Mouse (Mus musculus) lung, embryonic 15.5 days (tissue): ENCODE measurements around the gene Mark1. TPM values are rescaled to one million over a fixed set of nuclear protein-coding genes. Genes with fewer than 3 reads are reported as not detected.

ENCODE experiments used
- ATAC-seq: fragments of 200-750 bp; cut with Nextera tagmentation; 2 replicates; pipeline ENCODE4 v1.8.0; 2017; ENCODE audit warnings: moderate number of reproducible peaks, borderline replicate concordance; ENCODE audit not compliant: low FRiP score, low TSS enrichment; ENCODE audit errors: extremely low read depth
- H3K27ac ChIP-seq: fragments of 300-500 bp; sonication (generic); 2 replicates; pipeline ENCODE4 v1.5.1; 2015; ENCODE audit warnings: moderate library complexity, mild to moderate bottlenecking, inconsistent platforms
- H3K27me3 ChIP-seq: fragments of 300-500 bp; sonication (generic); 2 replicates; pipeline ENCODE4 v1.6.1; 2015; ENCODE audit warnings: inconsistent platforms
- H3K36me3 ChIP-seq: fragments of 300-500 bp; sonication (generic); 2 replicates; pipeline ENCODE4 v1.6.1; 2015; ENCODE audit warnings: inconsistent platforms
- H3K4me1 ChIP-seq: fragments of 300-500 bp; sonication (generic); 2 replicates; pipeline ENCODE4 v1.6.1; 2015; ENCODE audit warnings: inconsistent platforms
- H3K4me2 ChIP-seq: fragments of 300-500 bp; sonication (generic); 2 replicates; pipeline ENCODE4 v1.6.1; 2015; ENCODE audit warnings: inconsistent platforms, mild to moderate bottlenecking, moderate library complexity
- H3K4me3 ChIP-seq: fragments of 300-500 bp; sonication (generic); 2 replicates; pipeline ENCODE4 v1.5.1; 2015; ENCODE audit warnings: mild to moderate bottlenecking, inconsistent platforms
- H3K9ac ChIP-seq: fragments of 300-500 bp; sonication (generic); 2 replicates; pipeline ENCODE4 v1.6.1; 2015; ENCODE audit warnings: inconsistent platforms
- H3K9me3 ChIP-seq: fragments of 300-500 bp; sonication (generic); 2 replicates; pipeline ENCODE4 v1.6.1; 2016; ENCODE audit warnings: inconsistent platforms
- WGBS: fragments of 180-500 bp; shearing (Covaris S2); methylation state at CpG from one replicate; pipeline ENCODE4 v1.1.7; 2015; 5-methylcytosine and 5-hydroxymethylcytosine counted together
- polyA plus RNA-seq: library from polyadenylated mRNA; unstranded; fragments of >200 nt; fragmentation: Nextera tagmentation; extraction: Ambion mirVana; gene quantifications from 2 replicates; pipeline ENCODE4 v1.2.1, GENCODE M21; 2015

Mark1 gene
- polyA plus RNA-seq, 1 experiment from 2014 or later, result 2.7 TPM

GRCm38 (mm10) chr1:184882281-184883268 is 116.8 kb downstream of the Mark1 start, which contains the start of gene C130074G19Rik:
TSS of gene C130074G19Rik (minus strand) at chr1:184883218.
- Histone ChIP-seq H3K36me3 (no peaks in the 10 kb centered on the region), H3K4me3 (peak within 1 kb of the TSS; percentile 50), H3K4me2 (peak within 1 kb of the TSS; percentile 81), H3K27me3 (peaks cover 36% of the 10 kb centered on the region), H3K4me1 (peaks cover 11% of the 10 kb centered on the region; the same call in 1 of the 2 replicates), H3K9ac (peak within 1 kb of the TSS; percentile 40), H3K27ac (no peak within 1 kb of the TSS), H3K9me3 (no peaks in the 10 kb centered on the region)
- peak; percentile 87 for ATAC-seq
- 2% methylated on average over 77 of the region's 77 CpGs for WGBS

DNA sequence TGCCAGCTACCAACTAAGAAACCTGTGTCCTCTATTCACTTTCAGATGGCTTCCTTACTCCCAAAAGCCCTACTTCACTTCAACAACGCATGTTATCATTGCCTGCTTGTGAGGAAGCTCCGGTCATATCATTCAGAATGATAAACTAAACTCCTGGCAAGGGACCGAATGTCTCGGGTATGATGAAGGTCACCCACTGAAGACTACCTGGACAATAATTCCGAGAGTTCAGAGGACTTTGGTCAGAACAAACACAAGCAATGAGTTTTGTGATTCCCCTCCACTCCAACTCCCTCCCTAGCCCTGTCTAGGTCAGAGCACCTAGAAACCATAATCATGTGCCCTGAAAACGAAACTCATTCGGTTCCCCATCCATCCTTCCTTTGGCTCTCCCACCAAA is 117.5 kb downstream of the Mark1 start:
- Histone ChIP-seq H3K9ac (no peak overlapping the region), H3K4me2 (peak overlapping the region; percentile 81)
- 56% methylated on average over 7 of the region's 7 CpGs for WGBS

DNA sequence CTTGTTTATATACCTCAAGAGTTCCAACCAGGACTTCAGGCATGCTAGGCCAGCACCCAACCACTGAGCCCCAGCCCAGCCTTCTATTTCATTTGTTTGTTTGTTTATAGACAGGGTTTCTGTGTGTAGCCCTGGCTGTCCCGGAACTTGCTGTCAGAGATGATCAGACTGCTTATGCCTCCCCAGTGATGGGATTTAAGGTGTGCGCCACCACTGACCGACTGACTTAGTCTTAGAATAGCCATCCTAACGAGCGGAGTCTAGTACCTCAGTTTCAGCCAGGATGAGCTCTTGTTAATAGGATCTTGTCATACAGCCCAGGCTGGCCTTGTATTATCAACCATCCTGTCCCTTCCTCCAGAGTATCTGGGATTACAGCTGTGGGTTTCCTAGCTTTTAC is 118.2 kb downstream of the Mark1 start:
- WGBS, result 75% methylated on average over 5 of the region's 5 CpGs
- peak overlapping the region; percentile 81 for H3K4me2 ChIP-seq
- H3K4me3 ChIP-seq, result peak overlapping the region; percentile 50
- no peak overlapping the region for H3K9ac ChIP-seq
- no peak overlapping the region for H3K27ac ChIP-seq
- no peak for ATAC-seq
- no peaks in the 10 kb centered on the region for H3K36me3 ChIP-seq
- H3K27me3 ChIP-seq, result peaks cover 36% of the 10 kb centered on the region
- H3K9me3 ChIP-seq, result no peaks in the 10 kb centered on the region
- H3K4me1 ChIP-seq, result peaks cover 11% of the 10 kb centered on the region; the same call in 1 of the 2 replicates

More for the DNA sequence above, 117.5 kb downstream of the Mark1 start:
- Histone ChIP-seq H3K27ac (no peak overlapping the region), H3K4me3 (peak overlapping the region; percentile 50), H3K9me3 (no peaks in the 10 kb centered on the region), H3K36me3 (no peaks in the 10 kb centered on the region), H3K27me3 (peaks cover 36% of the 10 kb centered on the region), H3K4me1 (peaks cover 11% of the 10 kb centered on the region; the same call in 1 of the 2 replicates)
- ATAC-seq, result no peak

DNA sequence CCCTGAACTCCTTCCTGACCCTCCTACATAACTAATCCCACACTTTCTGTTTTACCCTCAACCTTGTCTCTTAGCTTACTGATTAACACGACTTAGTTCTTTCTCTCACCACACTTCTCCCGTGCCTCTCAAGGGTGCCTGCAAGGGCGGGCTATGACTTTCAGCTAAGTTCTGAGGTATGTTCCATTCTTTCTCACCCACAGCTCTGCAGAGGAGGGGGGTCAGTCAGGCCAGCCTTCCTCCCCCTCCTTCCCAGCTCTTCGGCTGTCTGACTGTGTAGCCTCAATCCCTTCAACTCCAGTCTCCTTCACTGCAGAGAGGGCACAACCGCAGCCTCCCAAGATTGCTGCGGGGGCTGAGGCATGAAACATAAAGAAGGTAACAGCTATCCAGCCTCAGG is 120.5 kb downstream of the Mark1 start:
- no peak for ATAC-seq
- Histone ChIP-seq H3K36me3 (no peaks in the 10 kb centered on the region), H3K4me3 (no peak overlapping the region), H3K27me3 (peaks cover 30% of the 10 kb centered on the region), H3K27ac (no peak overlapping the region), H3K9me3 (no peaks in the 10 kb centered on the region), H3K9ac (no peak overlapping the region), H3K4me1 (peaks cover 11% of the 10 kb centered on the region; the same call in 1 of the 2 replicates), H3K4me2 (no peak overlapping the region)
- WGBS, result 53% methylated on average over 6 of the region's 6 CpGs

- H3K4me2 ChIP-seq, result no peak overlapping the region
- H3K4me3 ChIP-seq, result no peak overlapping the region
- H3K27me3 ChIP-seq, result peaks cover 15% of the 10 kb centered on the region
- no peak for ATAC-seq
- no peak overlapping the region for H3K9ac ChIP-seq
- H3K9me3 ChIP-seq, result no peaks in the 10 kb centered on the region
- peaks cover 2% of the 10 kb centered on the region; the same call in 1 of the 2 replicates for H3K4me1 ChIP-seq
- H3K36me3 ChIP-seq, result no peaks in the 10 kb centered on the region
- 47% methylated on average over 2 of the region's 2 CpGs for WGBS
- no peak overlapping the region for H3K27ac ChIP-seq
Measured at GRCm38 (mm10) chr1:184877306-184877705, 122.1 kb downstream of the Mark1 start.

DNA sequence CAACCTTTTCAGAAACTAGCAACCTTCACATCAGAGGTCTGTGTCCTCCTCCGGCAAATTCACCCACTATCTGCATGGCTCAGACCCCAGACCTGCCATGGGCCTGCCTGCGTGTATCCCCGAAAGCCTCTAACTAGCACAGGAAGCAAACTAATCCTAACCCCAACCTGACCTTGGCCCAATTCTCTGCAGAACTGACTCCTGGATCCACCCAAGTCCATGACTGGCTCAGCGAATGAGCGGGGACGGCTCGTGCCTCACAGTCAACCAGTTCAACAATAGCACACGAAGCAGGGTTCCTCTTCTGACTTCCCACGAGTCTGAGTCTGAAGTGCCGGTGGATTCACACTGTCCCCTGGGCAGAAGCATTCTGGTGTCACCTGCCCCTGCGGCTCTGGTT is 125.5 kb downstream of the Mark1 start:
- Histone ChIP-seq H3K4me2 (no peak overlapping the region), H3K4me1 (peaks cover 15% of the 10 kb centered on the region), H3K4me3 (no peak overlapping the region), H3K27me3 (no peaks in the 10 kb centered on the region), H3K36me3 (no peaks in the 10 kb centered on the region), H3K27ac (no peak overlapping the region), H3K9ac (no peak overlapping the region), H3K9me3 (no peaks in the 10 kb centered on the region)
- WGBS, result 80% methylated on average over 11 of the region's 11 CpGs
- no peak for ATAC-seq

- peaks cover 15% of the 10 kb centered on the region for H3K4me1 ChIP-seq
- WGBS, result 73% methylated on average over 7 of the region's 7 CpGs
- no peak overlapping the region for H3K27ac ChIP-seq
- H3K4me3 ChIP-seq, result no peak overlapping the region
- no peak for ATAC-seq
- H3K4me2 ChIP-seq, result no peak overlapping the region
- H3K36me3 ChIP-seq, result no peaks in the 10 kb centered on the region
- no peak overlapping the region for H3K9ac ChIP-seq
- no peaks in the 10 kb centered on the region for H3K27me3 ChIP-seq
- no peaks in the 10 kb centered on the region for H3K9me3 ChIP-seq
Measured at GRCm38 (mm10) chr1:184872069-184872819, 127.1 kb downstream of the Mark1 start.

DNA sequence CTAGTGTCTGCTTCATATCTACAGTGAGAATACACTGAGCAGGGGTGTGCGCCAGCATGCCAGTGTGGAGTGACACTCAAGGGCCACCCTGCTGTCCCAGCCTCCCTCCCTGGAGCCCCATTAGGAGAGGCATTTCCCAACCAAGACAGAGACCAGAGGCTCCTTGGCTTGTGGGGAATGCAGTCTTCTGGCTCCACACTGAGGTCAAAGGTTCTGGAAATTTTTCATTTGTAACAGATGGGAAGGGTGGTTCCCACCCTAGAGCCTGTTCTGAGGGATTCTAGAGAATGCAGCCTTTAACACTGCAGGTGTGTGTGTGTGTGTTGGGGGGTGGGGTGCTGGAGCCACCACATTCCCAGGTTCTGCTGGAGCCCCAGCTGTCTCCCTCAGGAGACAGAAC is 127.9 kb downstream of the Mark1 start:
- H3K4me1 ChIP-seq, result peaks cover 15% of the 10 kb centered on the region
- no peak overlapping the region for H3K4me2 ChIP-seq
- ATAC-seq, result no peak; the same call in 1 of the 2 replicates
- 59% methylated on average over 1 of the region's 1 CpGs for WGBS
- no peaks in the 10 kb centered on the region for H3K36me3 ChIP-seq
- no peak overlapping the region for H3K27ac ChIP-seq
- no peak overlapping the region for H3K9ac ChIP-seq
- no peaks in the 10 kb centered on the region for H3K27me3 ChIP-seq
- no peak overlapping the region for H3K4me3 ChIP-seq
- no peaks in the 10 kb centered on the region for H3K9me3 ChIP-seq

GRCm38 (mm10) chr1:184870646-184871385 is 128.6 kb downstream of the Mark1 start:
- Histone ChIP-seq H3K4me2 (no peak overlapping the region), H3K4me3 (no peak overlapping the region), H3K9ac (no peak overlapping the region), H3K27me3 (no peaks in the 10 kb centered on the region), H3K27ac (0 out of 2 replicates have a peak overlapping the region, but pooled peaks have one; percentile 15), H3K9me3 (no peaks in the 10 kb centered on the region), H3K4me1 (peaks cover 15% of the 10 kb centered on the region), H3K36me3 (no peaks in the 10 kb centered on the region)
- 74% methylated on average over 11 of the region's 11 CpGs for WGBS
- ATAC-seq, result no peak

DNA sequence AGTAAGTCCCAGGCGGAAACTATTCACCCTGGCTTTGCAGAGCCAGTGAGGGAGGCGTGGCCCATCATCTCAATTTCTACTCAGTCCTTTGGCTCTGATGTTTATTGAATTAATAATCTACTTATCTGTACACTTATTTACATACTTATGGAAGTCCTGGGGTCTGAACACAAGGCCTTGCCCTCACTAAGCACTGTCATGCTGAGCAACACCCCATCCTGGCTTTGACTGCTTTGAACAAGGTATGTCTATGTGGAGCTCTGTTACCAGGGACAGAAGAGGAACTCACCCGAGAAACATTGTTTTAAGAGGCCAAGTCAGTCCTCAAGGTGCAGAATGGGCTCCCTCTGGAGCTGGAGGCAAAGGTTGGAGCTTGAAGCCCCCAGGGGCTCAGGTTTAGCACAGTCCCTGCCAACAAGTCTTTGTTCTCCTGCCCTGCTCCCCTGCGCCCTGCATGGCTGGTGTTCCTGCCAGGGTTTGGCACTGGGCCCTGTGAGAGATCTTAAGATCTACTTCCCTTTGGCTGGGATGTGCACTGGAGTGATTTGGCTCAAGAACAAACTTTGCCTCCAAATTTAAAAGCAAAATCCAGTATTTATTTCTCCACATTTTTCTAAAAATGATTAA is 129.3 kb downstream of the Mark1 start:
- WGBS, result 63% methylated on average over 4 of the region's 4 CpGs
- ATAC-seq, result peak; percentile 36; the same call in 1 of the 2 replicates

DNA sequence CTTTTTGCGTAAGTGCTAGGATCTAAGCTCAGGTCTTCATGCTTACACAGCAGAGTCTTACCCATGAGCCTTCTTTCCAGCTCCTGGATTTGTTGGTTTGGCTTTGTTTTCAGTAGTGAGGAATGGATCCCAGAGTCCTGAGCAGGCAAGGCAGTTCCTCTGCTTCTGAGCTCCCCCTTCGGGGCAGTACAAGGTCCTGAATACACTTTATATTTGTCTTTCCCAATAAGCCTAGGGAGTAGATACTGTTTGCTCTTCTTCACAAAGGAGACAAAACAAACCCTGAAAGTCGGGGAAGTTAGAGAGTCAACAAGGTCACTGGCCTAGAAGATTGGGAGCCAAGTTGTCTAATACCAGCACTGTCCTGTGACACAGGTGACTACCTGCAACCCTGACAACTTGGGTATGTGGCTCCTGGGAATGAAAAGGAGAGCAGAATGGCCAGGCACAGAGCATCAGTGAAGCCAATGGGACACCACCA is 131.7 kb downstream of the Mark1 start:
- Histone ChIP-seq H3K27me3 (no peaks in the 10 kb centered on the region), H3K4me3 (no peak overlapping the region), H3K9ac (no peak overlapping the region), H3K27ac (no peak overlapping the region), H3K36me3 (no peaks in the 10 kb centered on the region), H3K9me3 (no peaks in the 10 kb centered on the region), H3K4me1 (peaks cover 17% of the 10 kb centered on the region), H3K4me2 (no peak overlapping the region)
- ATAC-seq, result no peak
- 78% methylated on average over 3 of the region's 3 CpGs for WGBS

More for the DNA sequence above, 129.3 kb downstream of the Mark1 start:
- H3K4me3 ChIP-seq, result no peak overlapping the region
- no peaks in the 10 kb centered on the region for H3K9me3 ChIP-seq
- H3K4me2 ChIP-seq, result no peak overlapping the region
- H3K27ac ChIP-seq, result 0 out of 2 replicates have a peak overlapping the region, but pooled peaks have one; percentile 15
- H3K9ac ChIP-seq, result no peak overlapping the region
- no peaks in the 10 kb centered on the region for H3K27me3 ChIP-seq
- H3K36me3 ChIP-seq, result no peaks in the 10 kb centered on the region
- peaks cover 15% of the 10 kb centered on the region for H3K4me1 ChIP-seq
